ENCODE assay signal across 17 mouse cellular contexts in the genomic region with DNA sequence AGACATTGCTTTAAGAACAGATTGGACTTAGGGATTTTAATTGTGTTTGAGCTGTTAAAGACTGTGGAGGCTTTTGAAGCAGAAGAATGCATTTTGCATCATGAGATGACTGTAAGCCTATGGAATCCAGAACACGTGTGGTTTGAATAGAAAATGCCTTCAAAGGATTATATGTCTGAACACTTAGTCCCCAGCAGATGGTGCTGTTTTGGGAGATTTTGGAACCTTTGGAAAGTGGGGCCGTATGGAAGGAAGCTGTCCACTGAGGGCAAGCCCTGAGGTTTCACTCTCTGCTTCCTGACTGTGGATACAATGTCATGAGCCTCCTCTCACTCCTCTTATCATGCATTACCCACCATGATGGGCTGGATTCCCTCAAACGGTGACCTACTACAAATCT.
DNase-seq lines count a peak whose midpoint lies in the region; ATAC-seq and TF ChIP-seq lines count a peak whose summit lies in the region.
"Had no signal": no experiment of that assay in that cellular context is flagged by ENCODE, and none has a peak within 500 bp of the region (broad histone marks: within the 10 kb centered on the region; RNA-seq: fewer than 3 reads in every experiment).

No protein-coding gene starts in this region.

- H3K4me2 ChIP-seq in intestine, postnatal 0 days (replicated peaks; ENCODE audit: low read depth): no peak overlapping the region
- H3K4me2 ChIP-seq in intestine, embryonic 16.5 days (ENCODE audit: low read depth, low read length): no peak overlapping the region
- no peak overlapping the region for H3K4me2 ChIP-seq in midbrain, postnatal 0 days (ENCODE audit: low read depth, low read length, poor library complexity, severe bottlenecking)
- no peak overlapping the region for H3K4me2 ChIP-seq in midbrain, embryonic 15.5 days
- H3K4me2 ChIP-seq: heart, embryonic 11.5 days; kidney, embryonic 15.5 days; limb, embryonic 12.5 days had no signal

- no peak overlapping the region for H3K9ac ChIP-seq in intestine, postnatal 0 days (ENCODE audit: low read depth, low read length)
- no peak overlapping the region for H3K9ac ChIP-seq in intestine, embryonic 16.5 days (ENCODE audit: low read depth, low read length)
- no peak overlapping the region for H3K9ac ChIP-seq in midbrain, postnatal 0 days (replicated peaks; ENCODE audit: low read length, poor library complexity, severe bottlenecking)
- H3K9ac ChIP-seq in midbrain, embryonic 15.5 days: no peak overlapping the region
- H3K9ac ChIP-seq: kidney, embryonic 15.5 days; limb, embryonic 12.5 days; liver, embryonic 14.5 days had no signal

- peak; percentile 35 for DNase-seq in embryo, embryonic 10 days (ENCODE audit: low spot score)
- DNase-seq in embryo, embryonic 9.5 days (ENCODE audit: extremely low spot score): no peak
- DNase-seq in midbrain, postnatal 0 days (ENCODE audit: low spot score): no peak
- no peak for DNase-seq in right cerebral cortex, postnatal 25 days
- DNase-seq in adrenal gland, adult 2 months: no peak
- DNase-seq: cerebellum, postnatal 14 days; gastrocnemius, postnatal 14 days; heart, postnatal 36 days; lung, postnatal 10 days; thymus, adult 18-20 months had no signal

- H3K27me3 ChIP-seq in intestine, postnatal 0 days (replicated peaks; ENCODE audit: control insufficient read depth, insufficient read depth, low read length): no peaks in the 10 kb centered on the region
- H3K27me3 ChIP-seq in intestine, embryonic 16.5 days (replicated peaks; ENCODE audit: control insufficient read depth, insufficient read depth, low read length): no peaks in the 10 kb centered on the region
- H3K27me3 ChIP-seq in midbrain, postnatal 0 days (ENCODE audit: insufficient read depth, low read length): no peaks in the 10 kb centered on the region
- H3K27me3 ChIP-seq in midbrain, embryonic 15.5 days (replicated peaks): no peaks in the 10 kb centered on the region
- H3K27me3 ChIP-seq: limb, embryonic 12.5 days had no signal

- no peaks in the 10 kb centered on the region for H3K9me3 ChIP-seq in intestine, postnatal 0 days (ENCODE audit: control insufficient read depth)
- H3K9me3 ChIP-seq in intestine, embryonic 16.5 days (ENCODE audit: control insufficient read depth, low read length): no peaks in the 10 kb centered on the region
- no peaks in the 10 kb centered on the region for H3K9me3 ChIP-seq in midbrain, postnatal 0 days (ENCODE audit: low read length)
- no peaks in the 10 kb centered on the region for H3K9me3 ChIP-seq in midbrain, embryonic 15.5 days
- H3K9me3 ChIP-seq: kidney, embryonic 15.5 days; limb, embryonic 12.5 days had no signal

- no peaks in the 10 kb centered on the region for H3K4me1 ChIP-seq in intestine, postnatal 0 days (replicated peaks; ENCODE audit: control insufficient read depth, insufficient read depth, low read length)
- H3K4me1 ChIP-seq in intestine, embryonic 16.5 days (ENCODE audit: control insufficient read depth, insufficient read depth, low read length): no peaks in the 10 kb centered on the region
- H3K4me1 ChIP-seq in midbrain, postnatal 0 days (ENCODE audit: insufficient read depth, low read length): no peaks in the 10 kb centered on the region
- H3K4me1 ChIP-seq in midbrain, embryonic 15.5 days: no peaks in the 10 kb centered on the region
- H3K4me1 ChIP-seq: kidney, embryonic 15.5 days; limb, embryonic 12.5 days had no signal

- no peak for ATAC-seq in intestine, postnatal 0 days
- ATAC-seq in intestine, embryonic 16.5 days: no peak
- no peak for ATAC-seq in midbrain, postnatal 0 days (ENCODE audit: low FRiP score)
- ATAC-seq in midbrain, embryonic 15.5 days (replicated peaks): no peak

- H3K4me3 ChIP-seq in intestine, postnatal 0 days (ENCODE audit: low read depth, low read length): no peak overlapping the region
- no peak overlapping the region for H3K4me3 ChIP-seq in intestine, embryonic 16.5 days (ENCODE audit: low read length)
- H3K4me3 ChIP-seq in midbrain, postnatal 0 days (ENCODE audit: low read depth, low read length): no peak overlapping the region
- no peak overlapping the region for H3K4me3 ChIP-seq in midbrain, embryonic 15.5 days
- H3K4me3 ChIP-seq: kidney, embryonic 15.5 days; limb, embryonic 12.5 days had no signal

- 40% methylated on average over 3 of the region's 3 CpGs for WGBS in intestine, postnatal 0 days
- WGBS in intestine, embryonic 16.5 days: 46% methylated on average over 3 of the region's 3 CpGs
- 51% methylated on average over 3 of the region's 3 CpGs for WGBS in midbrain, postnatal 0 days
- 49% methylated on average over 3 of the region's 3 CpGs for WGBS in midbrain, embryonic 15.5 days

- no peaks in the 10 kb centered on the region for H3K36me3 ChIP-seq in intestine, postnatal 0 days (ENCODE audit: control insufficient read depth, insufficient read depth)
- H3K36me3 ChIP-seq in intestine, embryonic 16.5 days (ENCODE audit: control insufficient read depth, insufficient read depth, low read length): no peaks in the 10 kb centered on the region
- H3K36me3 ChIP-seq in midbrain, postnatal 0 days (ENCODE audit: insufficient read depth, low read length): no peaks in the 10 kb centered on the region
- no peaks in the 10 kb centered on the region for H3K36me3 ChIP-seq in midbrain, embryonic 15.5 days (replicated peaks)
- H3K36me3 ChIP-seq: kidney, embryonic 15.5 days; limb, embryonic 12.5 days had no signal

- TF ChIP-seq CTCF in intestine, postnatal 0 days (IDR thresholded peaks at IDR 0.05; ENCODE audit: low read depth): peak; percentile 16; the same call in 1 of the 2 replicates
- TF ChIP-seq CTCF in midbrain, postnatal 0 days (IDR thresholded peaks at IDR 0.05): peak; percentile 47

- no peak overlapping the region for H3K27ac ChIP-seq in intestine, postnatal 0 days (ENCODE audit: low read depth, low read length)
- H3K27ac ChIP-seq in intestine, embryonic 16.5 days (ENCODE audit: low read length): no peak overlapping the region
- no peak overlapping the region for H3K27ac ChIP-seq in midbrain, postnatal 0 days (ENCODE audit: low read depth, low read length)
- H3K27ac ChIP-seq in midbrain, embryonic 15.5 days: no peak overlapping the region
- H3K27ac ChIP-seq: kidney, embryonic 15.5 days; limb, embryonic 12.5 days; liver, embryonic 14.5 days had no signal
